Mouse (Mus musculus) brown adipose tissue, adult 24 weeks (tissue): ENCODE measurements around the gene 1700123O20Rik. TPM values are rescaled to one million over a fixed set of nuclear protein-coding genes. Genes with fewer than 3 reads are reported as not detected.

ENCODE experiments used
- H3K27ac ChIP-seq: fragments of 200-500 bp; replicated peaks from 2 replicates; pipeline ENCODE4 v1.5.1; 2012; ENCODE audit warnings: low read depth, mild to moderate bottlenecking, low read length
- H3K4me1 ChIP-seq: fragments of 200-500 bp; 2 replicates; pipeline ENCODE4 v1.6.1; 2012; ENCODE audit warnings: low read length, mixed read lengths; ENCODE audit not compliant: control insufficient read depth, insufficient read depth, insufficient read length
- H3K4me3 ChIP-seq: fragments of 200-500 bp; 2 replicates; pipeline ENCODE4 v1.5.1; 2012; ENCODE audit warnings: low read depth, mild to moderate bottlenecking, low read length, moderate library complexity; ENCODE audit not compliant: insufficient read depth
- polyA plus RNA-seq: library from polyadenylated mRNA; stranded (reverse); fragments of >200 nt; gene quantifications from 2 replicates; pipeline ENCODE4 v1.2.4, GENCODE M21; 2012; ENCODE audit not compliant: missing spikeins, insufficient read depth, insufficient read length

Gene 1700123O20Rik
- 33.3 and 43.1 TPM in 2 replicates for polyA plus RNA-seq

DNA sequence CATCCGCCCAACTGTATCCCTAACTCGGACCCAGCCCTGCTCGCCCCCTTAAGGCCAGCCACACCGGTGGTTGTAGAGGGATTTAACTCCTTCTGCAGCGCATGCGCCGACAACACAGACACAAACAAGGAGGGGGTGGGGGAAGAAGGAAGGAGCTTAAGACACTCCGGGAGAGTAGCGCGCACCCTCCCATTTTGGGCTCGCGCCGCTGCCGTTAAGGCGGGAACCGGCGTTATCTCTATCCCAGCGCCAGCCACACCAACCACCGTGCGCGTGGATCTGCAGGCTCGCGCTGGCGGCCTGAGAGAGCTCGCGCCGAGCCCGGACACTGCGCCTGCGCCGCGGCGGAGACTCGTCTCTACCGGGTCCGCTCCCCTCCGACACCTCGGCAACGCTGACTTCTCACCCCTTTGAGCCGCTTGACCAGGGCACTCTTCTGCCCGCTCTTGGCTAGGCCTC, at the start of gene 1700123O20Rik:
1700123O20Rik (plus strand) TSS at position 154 of the 459 bp plus-strand sequence.
- H3K4me3 ChIP-seq = peak within 1 kb of the TSS; percentile 79
- 0 out of 2 replicates have a peak, but pooled peaks cover 2% of the 10 kb centered on the region for H3K4me1 ChIP-seq
- peak within 1 kb of the TSS; percentile 95 for H3K27ac ChIP-seq

DNA sequence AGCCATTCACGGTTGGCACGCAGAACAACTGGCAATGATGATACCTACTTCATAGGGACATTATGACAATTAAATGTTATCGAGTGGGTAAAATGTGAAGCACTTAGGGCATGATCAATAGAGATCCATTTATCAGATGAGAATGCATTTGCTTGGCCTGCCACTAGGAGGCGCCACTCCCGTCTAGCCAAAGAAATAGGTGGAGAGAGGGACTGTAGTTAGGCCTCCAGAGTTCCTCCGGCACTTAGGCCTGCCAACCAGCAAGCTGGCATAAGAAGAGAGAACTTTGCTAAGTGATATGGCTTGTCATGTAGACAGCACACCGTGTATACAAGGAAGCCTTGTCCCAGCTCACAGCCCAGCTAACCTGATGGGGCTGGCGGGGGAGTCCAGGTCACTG, 49.1 kb upstream of the 1700123O20Rik start:
- H3K4me1 ChIP-seq = no peaks in the 10 kb centered on the region
- H3K4me3 ChIP-seq = no peak overlapping the region
- no peak overlapping the region for H3K27ac ChIP-seq

DNA sequence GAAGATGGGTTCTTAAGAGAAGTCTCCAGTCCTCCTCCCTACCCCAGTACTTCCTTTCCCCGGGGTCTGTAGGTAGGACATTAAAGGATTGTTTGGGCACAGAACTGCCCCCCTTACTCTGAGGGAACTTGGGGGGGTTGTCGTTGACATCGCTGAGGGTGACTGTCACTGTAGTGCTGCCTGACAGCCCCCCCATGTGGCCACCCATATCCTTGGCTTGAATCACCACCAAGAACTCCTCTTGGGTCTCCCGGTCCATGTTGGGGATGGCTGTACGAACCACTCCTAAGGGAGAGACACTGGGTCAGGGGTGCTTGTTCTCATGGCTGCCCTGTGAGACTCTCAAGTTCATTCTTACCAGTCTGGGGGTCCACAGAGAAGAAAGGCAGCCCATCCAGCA, 47.8 kb upstream of the 1700123O20Rik start:
- Histone ChIP-seq H3K4me3 (no peak overlapping the region), H3K27ac (no peak overlapping the region), H3K4me1 (no peaks in the 10 kb centered on the region)

DNA sequence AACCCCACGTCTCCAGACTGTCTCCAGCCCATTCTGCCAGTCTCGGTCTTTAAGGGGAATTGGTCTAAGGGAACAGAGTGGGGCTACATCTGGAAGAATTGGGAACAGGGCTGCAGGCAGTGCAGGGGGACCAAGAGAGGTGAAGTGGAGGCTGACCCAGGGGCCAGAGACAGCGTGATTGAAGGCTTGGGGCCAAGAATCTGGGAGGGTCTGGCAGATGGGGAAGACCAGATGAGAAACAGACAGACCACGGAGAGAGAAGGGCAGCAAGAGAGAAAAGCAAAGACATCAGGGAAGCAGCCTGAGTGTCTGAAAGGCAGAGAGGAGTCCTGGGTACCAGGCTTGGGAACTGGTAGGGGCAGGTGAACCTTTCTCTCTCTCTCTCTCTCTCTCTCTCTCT, 45.9 kb upstream of the 1700123O20Rik start:
- H3K4me3 ChIP-seq = no peak overlapping the region

DNA sequence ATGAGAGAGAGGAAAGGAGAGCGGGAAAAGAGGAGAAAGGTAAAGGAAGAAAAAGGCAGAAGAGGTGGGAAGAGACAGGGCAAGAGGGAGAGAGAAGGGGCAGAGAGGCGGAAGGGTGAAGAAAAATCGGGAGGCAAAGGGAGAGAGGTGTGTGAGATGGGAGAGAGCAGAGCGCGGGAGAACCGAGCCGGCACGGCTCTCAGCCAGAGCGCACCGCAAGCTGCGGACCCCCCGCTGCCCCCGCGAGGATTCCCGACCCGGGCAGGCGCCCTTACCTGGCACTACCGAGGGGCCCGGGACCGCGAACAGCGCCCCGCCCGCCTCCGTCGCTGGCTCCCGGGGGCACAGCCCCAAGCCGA, 45.1 kb upstream of the 1700123O20Rik start, which contains the start of gene Gm17606:
Gm17606 (plus strand) TSS at position 7 of the 359 bp plus-strand sequence.
- no peak within 1 kb of the TSS for H3K27ac ChIP-seq
- H3K4me1 ChIP-seq = no peaks in the 10 kb centered on the region
- peak within 1 kb of the TSS; percentile 68 for H3K4me3 ChIP-seq

More for the DNA sequence above, 45.9 kb upstream of the 1700123O20Rik start:
- H3K4me1 ChIP-seq = no peaks in the 10 kb centered on the region
- H3K27ac ChIP-seq = no peak overlapping the region

DNA sequence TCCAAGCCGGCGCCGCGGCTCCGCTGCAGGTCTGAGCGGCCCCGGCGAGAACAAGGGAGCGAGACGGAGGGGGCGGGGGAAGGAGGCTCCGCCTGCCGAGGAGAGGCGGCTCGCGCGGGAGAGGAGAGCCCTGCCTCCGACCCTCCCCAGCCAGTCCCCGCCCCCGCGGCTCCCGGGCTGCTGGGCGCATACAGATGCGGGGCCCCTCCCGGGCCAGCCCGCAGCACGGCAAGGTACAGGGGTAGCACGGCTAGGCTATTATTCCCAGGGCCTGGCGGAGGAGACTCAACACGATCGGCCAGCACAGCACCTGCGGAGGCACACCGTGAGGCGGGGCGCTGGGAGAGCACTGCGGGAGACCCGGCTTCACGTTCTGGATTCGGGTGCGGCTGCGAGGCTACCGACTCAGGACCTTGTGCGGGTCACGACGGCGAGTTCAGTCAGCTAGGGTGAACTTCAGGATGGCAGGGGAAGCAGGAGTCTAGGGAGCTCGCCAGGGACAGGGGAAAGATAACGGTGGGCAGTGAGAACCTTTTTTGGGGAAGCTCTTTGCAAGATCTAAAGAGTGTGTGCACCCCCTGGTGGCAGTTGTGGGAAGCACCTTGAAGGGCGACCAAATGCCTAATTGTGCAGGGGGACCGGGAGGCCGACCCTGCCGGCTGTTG, 44.6 kb upstream of the 1700123O20Rik start, which contains the start of gene Cdh24:
Cdh24 (minus strand) TSS at position 60 of the 665 bp plus-strand sequence.
- no peaks in the 10 kb centered on the region for H3K4me1 ChIP-seq
- no peak within 1 kb of the TSS for H3K27ac ChIP-seq
- peak within 1 kb of the TSS; percentile 68 for H3K4me3 ChIP-seq

DNA sequence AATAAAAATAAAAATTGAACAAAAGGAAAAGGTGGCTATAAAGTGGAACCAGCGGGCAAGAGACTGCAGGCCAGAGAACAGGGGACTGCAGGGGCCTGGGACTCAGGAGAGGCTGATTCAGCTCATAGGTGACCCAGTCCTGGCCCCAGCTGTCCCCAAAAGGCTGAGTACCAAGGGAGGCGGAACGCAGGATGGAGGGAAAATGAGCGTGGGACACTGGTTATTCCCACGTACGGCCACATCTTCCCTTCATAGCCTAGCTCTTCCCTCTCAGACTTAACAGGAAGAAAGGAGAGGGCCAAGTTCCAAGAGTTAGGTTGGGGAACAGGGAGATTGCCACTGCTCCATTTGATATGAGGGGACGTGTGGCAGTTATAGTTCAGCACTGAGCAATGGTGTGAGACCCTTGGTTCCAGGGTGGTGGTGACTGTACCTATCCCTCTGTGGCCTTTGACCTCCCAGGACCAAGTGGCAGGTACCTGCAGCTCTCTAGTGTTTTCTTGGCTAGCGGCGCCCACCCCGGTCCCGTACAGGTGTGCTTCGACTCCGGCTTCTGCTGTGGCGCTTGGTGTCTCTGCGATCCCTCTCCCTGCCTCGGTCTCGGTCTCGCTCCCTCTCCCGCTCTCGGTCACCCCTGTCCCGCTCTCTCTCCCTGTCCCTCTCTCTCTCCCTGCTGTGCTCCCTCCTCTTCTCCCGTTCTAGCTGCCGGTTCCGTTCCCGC, 43.6 kb upstream of the 1700123O20Rik start:
- H3K4me1 ChIP-seq = no peaks in the 10 kb centered on the region
- H3K4me3 ChIP-seq = no peak overlapping the region
- H3K27ac ChIP-seq = no peak overlapping the region

DNA sequence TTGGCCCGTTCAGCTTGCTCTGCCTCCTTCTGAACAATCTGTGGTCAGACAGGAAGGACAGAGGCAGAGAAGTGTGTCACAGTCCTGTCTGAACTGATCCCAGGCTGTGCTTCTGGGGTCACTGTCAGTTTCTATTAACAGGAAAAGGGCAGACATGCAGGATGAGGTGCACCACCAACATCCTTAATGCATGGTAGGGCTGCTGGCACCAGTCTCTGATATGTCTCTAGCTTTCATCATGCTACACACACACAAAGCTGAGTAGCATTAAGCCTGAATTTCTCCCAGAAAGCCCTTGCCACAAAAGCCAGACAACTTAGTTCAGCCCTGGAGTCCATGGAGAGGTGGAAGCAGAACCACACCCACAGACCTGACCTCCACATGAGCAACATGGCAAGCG, 43.0 kb upstream of the 1700123O20Rik start:
- H3K4me3 ChIP-seq = no peak overlapping the region
- H3K4me1 ChIP-seq = no peaks in the 10 kb centered on the region
- no peak overlapping the region for H3K27ac ChIP-seq

DNA sequence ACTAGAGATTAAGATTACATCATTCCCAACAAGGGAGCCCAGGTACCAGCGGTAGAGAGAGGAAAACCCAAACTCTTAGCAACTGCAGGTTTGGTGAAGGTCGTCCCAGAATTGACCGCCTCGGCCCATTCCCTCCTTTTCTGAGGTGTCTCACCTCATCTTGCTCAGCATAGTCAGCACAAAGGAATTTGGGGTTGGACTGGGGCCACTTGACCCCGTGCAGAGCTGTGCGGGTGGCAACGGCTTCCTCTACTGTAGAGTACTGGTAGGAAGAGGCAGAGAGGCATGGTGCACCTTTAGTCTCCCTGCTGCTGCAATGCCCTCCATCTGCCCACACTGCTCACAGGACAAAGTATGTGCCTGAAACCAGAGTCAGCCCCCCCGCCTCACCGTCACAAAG, 41.7 kb upstream of the 1700123O20Rik start:
- Histone ChIP-seq H3K4me3 (no peak overlapping the region), H3K27ac (no peak overlapping the region), H3K4me1 (no peaks in the 10 kb centered on the region)

DNA sequence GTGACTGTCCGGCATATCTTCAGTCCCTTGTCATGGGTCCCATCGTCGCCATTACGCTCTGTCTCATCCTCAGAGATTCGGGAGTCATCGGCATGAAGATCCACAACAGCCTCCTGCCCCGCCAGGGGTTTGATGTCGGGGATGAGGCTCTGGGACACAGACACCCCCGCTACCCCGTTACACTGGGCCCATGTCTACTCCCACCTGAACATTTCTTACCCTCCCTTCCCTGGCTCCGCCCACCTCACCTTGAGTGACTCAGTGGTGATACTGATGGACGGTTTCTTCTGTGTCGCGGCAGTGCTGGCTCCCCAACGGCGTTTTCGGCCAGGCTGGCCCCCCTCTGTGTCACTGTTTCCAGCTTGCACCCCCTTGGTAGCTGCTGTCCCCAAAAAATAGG, 39.6 kb upstream of the 1700123O20Rik start:
- H3K27ac ChIP-seq = no peak overlapping the region
- H3K4me3 ChIP-seq = no peak overlapping the region

DNA sequence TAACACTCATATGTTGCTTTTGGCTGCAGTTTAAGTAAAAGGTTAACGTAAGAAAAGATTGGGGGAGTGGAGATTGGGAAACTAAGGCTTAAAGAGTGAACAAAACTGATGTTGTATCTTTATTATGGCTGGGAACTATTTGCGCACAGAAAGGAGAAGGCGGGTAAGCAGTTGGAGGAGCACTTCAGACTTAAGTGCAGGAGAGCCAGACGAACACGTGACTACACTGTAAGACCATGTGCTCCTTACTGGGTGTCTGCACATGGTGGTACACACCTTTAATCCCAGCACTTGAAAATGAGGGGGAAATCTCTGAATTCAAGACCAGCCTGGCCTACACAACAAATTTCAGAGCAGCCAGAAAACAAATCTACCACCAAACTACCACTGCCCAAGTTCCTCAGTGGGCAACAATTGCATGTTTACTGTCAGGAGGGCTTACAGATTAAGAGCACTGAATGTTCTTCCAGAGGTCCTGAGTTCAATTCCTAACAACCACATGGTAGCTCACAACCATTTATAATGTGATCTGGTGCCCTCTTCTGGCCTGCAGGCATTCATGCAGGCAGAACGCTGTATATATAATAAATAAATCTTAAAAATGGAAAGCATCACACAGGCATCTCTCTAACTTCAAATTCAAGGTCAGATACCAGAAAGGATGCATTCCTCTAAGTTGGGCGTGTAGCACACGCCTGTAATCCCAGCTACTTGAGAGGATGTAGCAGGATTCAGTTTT, 38.9 kb upstream of the 1700123O20Rik start:
- Histone ChIP-seq H3K4me3 (no peak overlapping the region), H3K4me1 (no peaks in the 10 kb centered on the region), H3K27ac (no peak overlapping the region)

More for the DNA sequence above, 39.6 kb upstream of the 1700123O20Rik start:
- H3K4me1 ChIP-seq = no peaks in the 10 kb centered on the region

DNA sequence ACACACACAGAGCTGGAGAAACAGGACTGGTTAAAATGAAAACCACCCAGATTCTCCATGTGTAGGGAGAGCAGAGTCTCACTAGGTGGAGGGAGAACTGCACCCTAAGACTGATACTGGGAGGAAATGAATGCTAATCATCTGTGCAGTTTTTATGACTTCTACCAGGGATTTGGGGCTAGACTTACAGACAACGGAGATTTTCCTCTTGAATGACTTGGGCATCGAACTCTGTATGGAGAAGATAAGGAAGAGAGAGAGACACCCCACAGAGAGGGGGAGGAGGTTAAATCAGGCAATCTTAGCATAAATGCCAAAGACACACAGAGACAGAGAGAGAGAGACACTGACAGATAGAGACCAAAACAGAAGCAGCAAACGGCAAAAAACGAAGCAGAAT, 38.1 kb upstream of the 1700123O20Rik start:
- Histone ChIP-seq H3K4me1 (no peaks in the 10 kb centered on the region), H3K27ac (no peak overlapping the region), H3K4me3 (no peak overlapping the region)

DNA sequence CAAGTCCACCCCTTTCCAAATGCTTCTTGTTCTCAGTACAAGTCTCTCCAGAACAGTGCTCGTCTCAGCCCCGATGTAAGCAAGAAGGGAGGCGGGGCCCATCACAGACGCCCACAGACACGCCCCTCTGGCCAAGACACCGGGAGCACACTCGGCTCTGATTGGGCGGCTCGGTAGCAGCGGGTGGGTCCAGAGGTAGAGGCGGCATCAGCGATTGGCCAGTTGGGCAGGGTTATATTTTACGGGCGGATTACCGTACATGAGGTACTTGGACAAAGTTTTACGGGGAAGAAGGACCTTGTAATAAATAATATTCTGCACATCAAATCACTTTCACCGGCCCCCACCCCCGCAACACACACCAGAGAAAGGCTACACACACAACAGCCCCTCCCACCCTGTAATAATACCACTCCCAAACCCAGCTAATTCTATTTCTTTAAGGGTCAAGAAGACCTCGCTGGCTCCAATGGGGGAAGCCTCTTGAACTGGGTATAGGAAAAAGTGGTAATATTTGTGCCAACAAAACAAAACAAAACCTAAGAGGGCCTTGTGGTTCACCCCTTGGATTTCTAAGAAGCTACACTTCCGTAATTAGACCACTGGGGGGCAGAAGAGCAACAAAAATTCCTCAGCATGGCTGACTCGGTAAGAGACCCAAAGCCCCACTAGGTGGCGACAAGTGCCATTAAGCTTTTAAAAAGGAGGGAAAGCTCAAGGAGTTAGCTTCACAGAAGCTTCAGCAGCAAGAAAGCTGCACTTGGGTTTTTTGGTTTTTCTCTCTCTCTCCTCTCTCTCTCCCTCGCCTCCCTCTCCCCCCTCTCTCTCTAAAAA, 35.2 kb upstream of the 1700123O20Rik start:
- no peak overlapping the region for H3K4me3 ChIP-seq
- no peaks in the 10 kb centered on the region for H3K4me1 ChIP-seq
- H3K27ac ChIP-seq = no peak overlapping the region

DNA sequence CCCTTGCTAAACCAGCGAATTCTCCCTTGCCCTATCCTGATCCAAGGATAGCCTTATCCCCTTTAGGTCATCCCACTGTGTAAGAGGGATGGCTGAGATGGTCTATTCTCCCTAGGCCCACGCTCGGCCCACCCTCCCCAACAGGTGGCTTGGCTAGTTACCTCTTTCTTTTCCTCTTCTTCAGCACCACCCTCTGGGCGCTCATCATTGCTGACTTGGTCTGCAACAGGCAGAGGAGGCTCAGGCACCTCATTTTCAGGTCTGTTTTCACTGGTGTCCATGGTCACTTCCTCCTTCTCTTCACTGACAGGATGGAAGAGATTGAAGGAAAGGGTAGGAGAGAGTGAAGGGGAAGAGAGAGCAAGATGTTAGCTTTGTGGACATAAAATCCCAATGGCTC, 34.5 kb upstream of the 1700123O20Rik start:
- Histone ChIP-seq H3K4me1 (no peaks in the 10 kb centered on the region), H3K27ac (no peak overlapping the region)

More for the DNA sequence above, 34.5 kb upstream of the 1700123O20Rik start:
- no peak overlapping the region for H3K4me3 ChIP-seq
